Mouse (Mus musculus): ENCODE results near the gene Zkscan5. TPM values are rescaled to one million over a fixed set of nuclear protein-coding genes. Genes with fewer than 3 reads are reported as not detected.
A peak's percentile ranks its signal among the peaks of the same experiment; 100 is the strongest.

Zkscan5 gene
- 13.1 and 13.6 TPM in 2 replicates for polyA plus RNA-seq (2014; fragmentation: Nextera tagmentation; extraction: Ambion mirVana)

DNA sequence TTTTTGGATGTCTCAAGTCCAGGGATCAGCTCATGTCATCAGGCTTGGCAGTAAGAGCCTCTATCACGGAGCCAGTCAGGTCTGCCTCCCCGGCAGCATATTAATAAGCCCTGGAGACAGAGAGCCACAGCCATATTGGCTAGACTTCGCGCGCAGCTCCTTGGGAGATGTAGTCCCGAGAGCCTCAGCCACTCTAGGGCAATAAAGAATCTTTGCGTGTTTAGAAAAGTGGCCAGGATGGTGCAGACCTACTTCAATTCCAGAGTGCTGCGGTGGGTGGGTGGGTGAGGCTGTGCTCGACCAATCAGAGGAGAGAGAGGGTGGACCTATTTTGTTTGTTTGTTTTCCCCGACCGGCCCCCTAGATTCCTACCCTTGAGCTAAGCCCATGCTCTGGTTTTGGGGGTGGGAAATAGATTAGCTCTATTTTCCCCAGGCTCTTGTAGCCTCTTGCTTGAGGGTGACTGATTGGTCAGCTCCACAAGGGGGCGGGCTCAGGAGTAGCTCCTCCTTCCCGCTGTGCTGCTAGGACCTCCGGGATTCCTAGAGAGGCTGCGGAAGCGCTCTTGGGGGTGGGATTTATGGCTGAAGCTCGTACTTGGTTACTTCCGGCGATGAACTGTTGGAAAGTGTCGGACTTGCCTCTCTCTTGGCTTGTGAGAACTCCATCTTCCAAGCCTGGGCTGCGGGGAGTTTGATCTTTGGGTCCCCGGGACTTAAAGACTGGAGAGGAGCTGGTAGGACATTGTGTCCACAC is at the start of gene Zkscan5:
Gene Zkscan5, plus strand, starts transcription at position 627 of the 756 bp plus-strand sequence.
- under 1% methylated on average over 22 of the region's 22 CpGs for WGBS
- H3K4me2 ChIP-seq (ENCODE audit: low read length) = peak within 1 kb of the TSS; percentile 81
- ATAC-seq (replicated peaks; ENCODE audit: low FRiP score, low TSS enrichment, low read depth) = peak; percentile 96

GRCm38 (mm10) chr5:145161361-145161760 is 43.0 kb upstream of the Zkscan5 start:
- ATAC-seq (replicated peaks; ENCODE audit: low FRiP score, low TSS enrichment, low read depth) (no peak), DNase-seq (ENCODE audit: low spot score) (no peak)
- Histone ChIP-seq H3K27ac (ENCODE audit: low read depth) (no peak overlapping the region), H3K4me1 (replicated peaks; ENCODE audit: control insufficient read depth, insufficient read depth, low read length) (peaks cover 6% of the 10 kb centered on the region), H3K4me2 (ENCODE audit: low read length) (no peak overlapping the region), H3K4me3 (ENCODE audit: low read depth, low read length) (no peak overlapping the region), H3K36me3 (ENCODE audit: control insufficient read depth, insufficient read depth, low read length) (peaks cover 64% of the 10 kb centered on the region), H3K9ac (ENCODE audit: low read length) (no peak overlapping the region), H3K9me3 (ENCODE audit: control insufficient read depth, low read length) (no peaks in the 10 kb centered on the region), H3K27me3 (replicated peaks; ENCODE audit: control insufficient read depth, insufficient read depth, low read length) (no peaks in the 10 kb centered on the region)
- 93% methylated on average over 14 of the region's 14 CpGs for WGBS

More for the DNA sequence above, at the start of gene Zkscan5:
- H3K9ac ChIP-seq (ENCODE audit: low read length) = peak within 1 kb of the TSS; percentile 64
- peak within 1 kb of the TSS; percentile 79 for H3K4me3 ChIP-seq (ENCODE audit: low read depth, low read length)
- H3K4me1 ChIP-seq (replicated peaks; ENCODE audit: control insufficient read depth, insufficient read depth, low read length) = peaks cover 17% of the 10 kb centered on the region
- H3K9me3 ChIP-seq (ENCODE audit: control insufficient read depth, low read length) = no peaks in the 10 kb centered on the region
- no peaks in the 10 kb centered on the region for H3K27me3 ChIP-seq (replicated peaks; ENCODE audit: control insufficient read depth, insufficient read depth, low read length)
- H3K27ac ChIP-seq (ENCODE audit: low read depth) = peak within 1 kb of the TSS; percentile 83
- DNase-seq (ENCODE audit: low spot score) = peak; percentile 97
- H3K36me3 ChIP-seq (ENCODE audit: control insufficient read depth, insufficient read depth, low read length) = peaks cover 5% of the 10 kb centered on the region; the same call in 1 of the 2 replicates

GRCm38 (mm10) chr5:145164710-145165109 is 39.7 kb upstream of the Zkscan5 start:
- no peak overlapping the region for H3K9ac ChIP-seq (ENCODE audit: low read length)
- peaks cover 40% of the 10 kb centered on the region for H3K36me3 ChIP-seq (ENCODE audit: control insufficient read depth, insufficient read depth, low read length)
- peaks cover 16% of the 10 kb centered on the region for H3K4me1 ChIP-seq (replicated peaks; ENCODE audit: control insufficient read depth, insufficient read depth, low read length)
- no peak overlapping the region for H3K27ac ChIP-seq (ENCODE audit: low read depth)
- no peaks in the 10 kb centered on the region for H3K27me3 ChIP-seq (replicated peaks; ENCODE audit: control insufficient read depth, insufficient read depth, low read length)
- ATAC-seq (replicated peaks; ENCODE audit: low FRiP score, low TSS enrichment, low read depth) (no peak), DNase-seq (ENCODE audit: low spot score) (no peak)
- no peak overlapping the region for H3K4me2 ChIP-seq (ENCODE audit: low read length)
- WGBS = 51% methylated on average over 3 of the region's 3 CpGs
- no peak overlapping the region for H3K4me3 ChIP-seq (ENCODE audit: low read depth, low read length)
- no peaks in the 10 kb centered on the region for H3K9me3 ChIP-seq (ENCODE audit: control insufficient read depth, low read length)

DNA sequence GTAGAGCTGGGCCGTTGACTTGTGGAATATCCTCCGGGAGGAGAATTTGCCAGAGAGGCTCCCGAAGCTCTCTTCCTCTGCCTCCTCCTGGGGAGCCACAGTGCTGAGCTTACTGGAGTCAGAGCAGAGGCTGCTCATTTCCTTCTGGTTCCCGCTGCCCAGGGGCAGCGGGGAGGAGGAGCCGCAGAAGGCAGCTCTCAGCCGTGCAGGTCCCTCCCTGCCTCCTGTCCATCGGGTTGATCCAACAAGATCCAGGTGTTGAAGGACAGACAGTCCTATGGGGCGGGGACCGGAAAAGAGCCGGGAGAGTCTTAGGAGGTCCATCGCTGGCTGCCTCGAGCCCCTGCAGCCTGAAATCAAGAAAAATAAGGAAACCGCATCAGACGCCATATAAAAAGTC is 39.2 kb upstream of the Zkscan5 start:
- no peak for ATAC-seq (replicated peaks; ENCODE audit: low FRiP score, low TSS enrichment, low read depth)
- Histone ChIP-seq H3K36me3 (ENCODE audit: control insufficient read depth, insufficient read depth, low read length) (peaks cover 37% of the 10 kb centered on the region), H3K27me3 (replicated peaks; ENCODE audit: control insufficient read depth, insufficient read depth, low read length) (no peaks in the 10 kb centered on the region), H3K4me1 (replicated peaks; ENCODE audit: control insufficient read depth, insufficient read depth, low read length) (peaks cover 16% of the 10 kb centered on the region), H3K27ac (ENCODE audit: low read depth) (no peak overlapping the region), H3K4me3 (ENCODE audit: low read depth, low read length) (no peak overlapping the region), H3K9me3 (ENCODE audit: control insufficient read depth, low read length) (no peaks in the 10 kb centered on the region), H3K4me2 (ENCODE audit: low read length) (no peak overlapping the region), H3K9ac (ENCODE audit: low read length) (no peak overlapping the region)
- 85% methylated on average over 15 of the region's 15 CpGs for WGBS
- DNase-seq (ENCODE audit: low spot score) = no peak

- H3K9ac ChIP-seq (ENCODE audit: low read length) = peak within 1 kb of the TSS; percentile 98
- H3K27me3 ChIP-seq (replicated peaks; ENCODE audit: control insufficient read depth, insufficient read depth, low read length) = no peaks in the 10 kb centered on the region
- WGBS = 1% methylated on average over 51 of the region's 51 CpGs
Measured at GRCm38 (mm10) chr5:145166536-145167305, 37.6 kb upstream of the Zkscan5 start, which contains the start of the genes Ptcd1 and Cpsf4. Gene Ptcd1 (minus strand): TSS chr5:145167108. Gene Cpsf4 (plus strand): TSS chr5:145167213.

DNA sequence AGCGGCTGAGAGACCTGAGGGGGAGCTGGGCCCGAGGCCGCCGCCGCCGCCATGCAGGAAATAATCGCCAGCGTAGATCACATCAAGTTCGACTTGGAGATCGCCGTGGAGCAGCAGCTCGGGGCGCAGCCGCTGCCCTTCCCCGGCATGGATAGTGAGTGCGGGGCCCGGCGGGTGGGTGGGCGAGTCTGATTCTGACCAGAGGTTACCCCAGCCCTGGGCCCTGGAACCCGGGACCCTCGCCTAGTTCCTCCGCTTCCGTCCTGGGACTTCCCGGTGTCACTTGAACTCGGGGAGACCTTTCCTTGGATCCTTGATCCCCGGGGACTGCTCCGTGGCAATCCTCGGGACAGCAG is 37.1 kb upstream of the Zkscan5 start:
- DNase-seq (ENCODE audit: low spot score) (no peak), ATAC-seq (replicated peaks; ENCODE audit: low FRiP score, low TSS enrichment, low read depth) (peak; percentile 65)
- Histone ChIP-seq H3K4me1 (replicated peaks; ENCODE audit: control insufficient read depth, insufficient read depth, low read length) (peaks cover 16% of the 10 kb centered on the region), H3K36me3 (ENCODE audit: control insufficient read depth, insufficient read depth, low read length) (peaks cover 42% of the 10 kb centered on the region), H3K9ac (ENCODE audit: low read length) (peak overlapping the region; percentile 98), H3K9me3 (ENCODE audit: control insufficient read depth, low read length) (no peaks in the 10 kb centered on the region), H3K27me3 (replicated peaks; ENCODE audit: control insufficient read depth, insufficient read depth, low read length) (no peaks in the 10 kb centered on the region), H3K27ac (ENCODE audit: low read depth) (peak overlapping the region; percentile 88), H3K4me3 (ENCODE audit: low read depth, low read length) (peak overlapping the region; percentile 92), H3K4me2 (ENCODE audit: low read length) (peak overlapping the region; percentile 95)
- 0% methylated on average over 27 of the region's 28 CpGs for WGBS

More at GRCm38 (mm10) chr5:145166536-145167305, 37.6 kb upstream of the Zkscan5 start, which contains the start of the genes Ptcd1 and Cpsf4:
- no peaks in the 10 kb centered on the region for H3K9me3 ChIP-seq (ENCODE audit: control insufficient read depth, low read length)
- H3K27ac ChIP-seq (ENCODE audit: low read depth) = peak within 1 kb of the TSS; percentile 88
- H3K4me2 ChIP-seq (ENCODE audit: low read length) = peak within 1 kb of the TSS; percentile 95
- peaks cover 39% of the 10 kb centered on the region for H3K36me3 ChIP-seq (ENCODE audit: control insufficient read depth, insufficient read depth, low read length)
- DNase-seq (ENCODE audit: low spot score) = peak; percentile 98
- peaks cover 16% of the 10 kb centered on the region for H3K4me1 ChIP-seq (replicated peaks; ENCODE audit: control insufficient read depth, insufficient read depth, low read length)
- H3K4me3 ChIP-seq (ENCODE audit: low read depth, low read length) = peak within 1 kb of the TSS; percentile 92
- peak; percentile 97 for ATAC-seq (replicated peaks; ENCODE audit: low FRiP score, low TSS enrichment, low read depth)

DNA sequence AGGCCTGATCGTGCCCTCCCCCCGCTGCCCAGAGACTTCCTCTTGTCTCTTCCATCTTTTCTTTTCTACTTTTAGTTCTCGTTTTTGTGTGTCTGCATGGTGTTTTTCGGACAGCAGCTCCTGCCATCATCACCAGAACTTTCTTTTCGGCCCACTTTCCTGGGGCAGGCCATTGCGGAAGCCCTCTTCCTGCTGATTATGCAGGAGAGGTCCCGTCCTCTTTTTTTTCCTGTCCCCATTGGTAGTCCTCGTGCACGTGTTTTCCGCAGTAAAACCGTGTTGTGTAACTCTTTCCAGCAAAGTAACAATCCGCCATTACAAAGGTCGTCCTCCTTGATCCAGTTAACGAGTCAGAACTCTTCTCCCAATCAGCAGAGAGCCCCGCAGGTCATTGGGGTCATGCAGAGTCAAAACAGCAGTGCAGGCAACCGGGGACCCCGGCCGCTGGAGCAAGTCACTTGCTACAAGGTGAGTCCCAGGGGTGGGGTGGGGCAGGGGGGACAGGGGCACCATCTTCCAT is 25.8 kb upstream of the Zkscan5 start:
- H3K9me3 ChIP-seq (ENCODE audit: control insufficient read depth, low read length) = no peaks in the 10 kb centered on the region
- no peak overlapping the region for H3K27ac ChIP-seq (ENCODE audit: low read depth)
- no peak overlapping the region for H3K4me2 ChIP-seq (ENCODE audit: low read length)
- WGBS = 86% methylated on average over 18 of the region's 18 CpGs
- no peak for ATAC-seq (replicated peaks; ENCODE audit: low FRiP score, low TSS enrichment, low read depth)
- no peaks in the 10 kb centered on the region for H3K27me3 ChIP-seq (replicated peaks; ENCODE audit: control insufficient read depth, insufficient read depth, low read length)
- no peak overlapping the region for H3K4me3 ChIP-seq (ENCODE audit: low read depth, low read length)
- no peak overlapping the region for H3K9ac ChIP-seq (ENCODE audit: low read length)
- no peak for DNase-seq (ENCODE audit: low spot score)
- H3K4me1 ChIP-seq (replicated peaks; ENCODE audit: control insufficient read depth, insufficient read depth, low read length) = no peaks in the 10 kb centered on the region
- peaks cover 98% of the 10 kb centered on the region for H3K36me3 ChIP-seq (ENCODE audit: control insufficient read depth, insufficient read depth, low read length)

GRCm38 (mm10) chr5:145185244-145185643 is 19.1 kb upstream of the Zkscan5 start:
- Histone ChIP-seq H3K4me2 (ENCODE audit: low read length) (no peak overlapping the region), H3K4me3 (ENCODE audit: low read depth, low read length) (no peak overlapping the region), H3K9ac (ENCODE audit: low read length) (no peak overlapping the region), H3K4me1 (replicated peaks; ENCODE audit: control insufficient read depth, insufficient read depth, low read length) (peaks cover 8% of the 10 kb centered on the region), H3K9me3 (ENCODE audit: control insufficient read depth, low read length) (no peaks in the 10 kb centered on the region), H3K27me3 (replicated peaks; ENCODE audit: control insufficient read depth, insufficient read depth, low read length) (no peaks in the 10 kb centered on the region), H3K36me3 (ENCODE audit: control insufficient read depth, insufficient read depth, low read length) (peaks cover 79% of the 10 kb centered on the region), H3K27ac (ENCODE audit: low read depth) (no peak overlapping the region)
- WGBS = 91% methylated on average over 2 of the region's 2 CpGs
- DNase-seq (ENCODE audit: low spot score) (no peak), ATAC-seq (replicated peaks; ENCODE audit: low FRiP score, low TSS enrichment, low read depth) (no peak)

All from intestine, embryonic 14.5 days (tissue).